Mouse (Mus musculus): ENCODE data around the gene Mttp. TPM values are rescaled to one million over a fixed set of nuclear protein-coding genes. Genes with fewer than 3 reads are reported as not detected.

The Mttp gene
- polyA plus RNA-seq, 1 experiment from 2014 or later = 6.2 TPM

DNA sequence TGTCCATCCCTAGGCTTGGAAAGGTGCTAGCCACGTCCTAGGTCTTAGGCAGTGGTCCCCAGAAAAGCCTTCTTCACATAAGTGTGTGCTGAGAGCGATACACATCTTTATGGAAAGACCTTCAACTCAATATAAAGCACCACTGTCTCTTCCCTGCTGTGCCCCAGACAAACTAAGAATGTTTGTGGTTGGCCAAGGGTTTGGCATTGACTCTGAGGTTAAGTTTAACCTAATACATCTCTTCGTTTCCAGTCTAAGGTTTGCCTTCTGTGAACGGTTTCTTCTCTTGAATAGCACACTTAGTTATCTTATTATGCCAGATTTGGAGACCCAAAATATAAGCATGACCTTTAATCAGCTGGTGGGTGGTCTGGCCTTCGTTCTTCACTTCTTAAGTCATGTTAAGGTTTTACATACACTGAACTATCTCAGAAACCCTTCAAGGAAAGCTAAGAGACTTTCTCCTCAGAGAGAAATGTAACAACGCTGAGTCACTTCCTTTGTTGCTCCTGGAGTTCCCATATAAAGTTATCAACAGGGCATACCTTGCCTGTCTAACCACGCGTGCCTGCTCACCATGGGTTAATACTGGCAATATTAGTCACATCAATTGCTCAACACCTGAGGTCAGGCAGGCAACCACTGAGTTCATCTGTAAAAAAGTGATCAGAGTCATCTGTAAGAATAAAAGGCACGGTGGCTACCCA lies 83.4 kb downstream of the Mttp start:
- Histone ChIP-seq H3K27ac (no peak overlapping the region), H3K36me3 (no peaks in the 10 kb centered on the region), H3K27me3 (no peaks in the 10 kb centered on the region), H3K9ac (no peak overlapping the region), H3K9me3 (no peaks in the 10 kb centered on the region), H3K4me3 (no peak overlapping the region), H3K4me2 (no peak overlapping the region), H3K4me1 (peaks cover 22% of the 10 kb centered on the region)
- WGBS = 78% methylated on average over 9 of the region's 9 CpGs
- no peak for ATAC-seq (ENCODE audit: insufficient number of reproducible peaks, low FRiP score, low TSS enrichment, low read depth)

DNA sequence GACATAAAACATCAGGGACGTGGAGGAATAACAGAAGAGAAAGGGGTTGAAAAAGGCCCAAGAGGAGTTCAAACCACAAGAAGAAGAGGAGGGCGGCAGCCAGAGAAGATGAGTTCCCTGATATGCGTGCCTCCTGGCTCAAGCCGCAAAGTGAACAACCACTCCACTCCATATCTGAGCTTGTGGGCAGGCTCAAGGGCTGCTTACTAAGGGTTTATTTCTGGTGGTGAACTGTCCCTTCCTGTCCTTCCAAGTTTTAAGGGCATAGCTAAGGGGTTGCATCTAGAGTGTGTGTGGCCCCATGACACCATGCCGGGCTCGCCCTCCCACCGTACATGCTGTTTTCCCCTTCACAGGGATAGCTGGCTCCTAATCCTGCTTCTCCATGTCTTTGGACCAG lies 84.3 kb downstream of the Mttp start:
- Histone ChIP-seq H3K9me3 (no peaks in the 10 kb centered on the region), H3K4me2 (no peak overlapping the region), H3K36me3 (no peaks in the 10 kb centered on the region), H3K27ac (no peak overlapping the region), H3K27me3 (no peaks in the 10 kb centered on the region), H3K9ac (no peak overlapping the region), H3K4me1 (peaks cover 17% of the 10 kb centered on the region), H3K4me3 (no peak overlapping the region)
- WGBS = 87% methylated on average over 7 of the region's 7 CpGs
- no peak for ATAC-seq (ENCODE audit: insufficient number of reproducible peaks, low FRiP score, low TSS enrichment, low read depth)

DNA sequence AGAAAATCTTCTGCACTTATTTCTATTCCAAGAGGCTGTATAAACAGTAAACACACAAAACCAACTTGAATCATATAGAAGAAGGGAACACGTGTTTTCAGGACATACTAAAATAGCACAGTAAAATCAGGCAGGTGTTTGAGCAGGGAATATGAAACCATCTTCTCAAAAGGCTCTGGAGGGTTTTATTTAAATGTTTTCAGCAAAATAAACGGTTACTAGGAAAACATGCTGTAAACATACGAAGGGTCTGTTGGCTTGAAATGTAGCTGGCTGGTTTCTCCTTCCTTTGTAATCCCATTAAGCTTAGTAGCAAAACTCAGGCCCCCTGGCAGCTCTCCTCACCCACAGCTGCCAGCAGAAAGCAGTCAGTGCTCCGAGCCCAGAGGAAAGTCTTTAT lies 86.5 kb downstream of the Mttp start:
- no peaks in the 10 kb centered on the region for H3K36me3 ChIP-seq
- ATAC-seq (ENCODE audit: insufficient number of reproducible peaks, low FRiP score, low TSS enrichment, low read depth) = no peak
- no peak overlapping the region for H3K4me2 ChIP-seq
- no peak overlapping the region for H3K9ac ChIP-seq
- H3K4me1 ChIP-seq = peaks cover 8% of the 10 kb centered on the region
- no peaks in the 10 kb centered on the region for H3K27me3 ChIP-seq
- no peak overlapping the region for H3K27ac ChIP-seq
- H3K4me3 ChIP-seq = no peak overlapping the region
- H3K9me3 ChIP-seq = no peaks in the 10 kb centered on the region
- 30% methylated on average over 4 of the region's 4 CpGs for WGBS

DNA sequence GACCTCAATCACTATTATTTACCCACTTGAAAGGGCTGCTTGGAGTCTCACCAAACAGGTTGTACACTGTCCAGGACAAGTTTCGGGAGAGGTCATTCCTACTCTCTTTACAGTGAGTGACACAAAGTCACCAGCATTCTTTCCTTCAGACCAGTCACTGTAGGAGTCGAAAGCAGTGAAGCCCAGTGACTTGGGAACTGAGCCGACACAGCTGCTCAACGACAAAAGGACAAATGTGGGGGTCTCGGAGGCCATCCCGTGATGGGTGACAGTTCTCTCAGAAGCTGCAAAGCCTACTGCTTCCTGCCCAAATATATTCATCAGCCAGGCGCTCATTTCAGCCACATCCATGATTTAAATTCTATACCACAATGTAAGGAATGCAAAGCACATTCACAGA lies 87.8 kb downstream of the Mttp start:
- Histone ChIP-seq H3K36me3 (no peaks in the 10 kb centered on the region), H3K27me3 (no peaks in the 10 kb centered on the region), H3K9me3 (no peaks in the 10 kb centered on the region), H3K4me2 (no peak overlapping the region), H3K4me1 (peaks cover 9% of the 10 kb centered on the region), H3K9ac (no peak overlapping the region), H3K4me3 (no peak overlapping the region), H3K27ac (no peak overlapping the region)
- WGBS = 69% methylated on average over 7 of the region's 7 CpGs
- ATAC-seq (ENCODE audit: insufficient number of reproducible peaks, low FRiP score, low TSS enrichment, low read depth) = no peak

DNA sequence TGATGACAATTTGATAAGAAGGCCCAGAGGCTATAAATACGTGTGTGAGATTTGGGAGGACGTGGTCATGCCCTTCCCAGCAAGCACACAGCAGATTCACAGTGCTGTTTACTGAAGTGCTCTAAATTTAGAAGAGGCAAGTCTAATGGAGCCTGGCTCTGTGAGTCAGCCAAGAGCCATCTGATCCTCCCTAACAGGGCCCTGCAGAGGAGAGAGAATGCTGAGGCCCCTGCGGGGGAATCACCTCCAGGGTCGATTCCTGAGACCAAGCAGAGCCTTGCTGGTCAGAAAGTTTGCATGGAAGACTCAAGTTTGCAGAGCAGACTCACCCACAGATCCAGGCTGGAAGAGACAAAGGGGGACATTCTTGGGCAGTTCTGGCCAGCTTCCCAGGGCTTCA lies 90.8 kb downstream of the Mttp start:
- peak overlapping the region; percentile 51; the same call in 1 of the 2 replicates for H3K27ac ChIP-seq
- H3K27me3 ChIP-seq = no peaks in the 10 kb centered on the region
- ATAC-seq (ENCODE audit: insufficient number of reproducible peaks, low FRiP score, low TSS enrichment, low read depth) = no peak
- no peak overlapping the region for H3K9ac ChIP-seq
- H3K4me2 ChIP-seq = no peak overlapping the region
- H3K36me3 ChIP-seq = no peaks in the 10 kb centered on the region
- H3K4me3 ChIP-seq = no peak overlapping the region
- no peaks in the 10 kb centered on the region for H3K9me3 ChIP-seq
- H3K4me1 ChIP-seq = peaks cover 9% of the 10 kb centered on the region
- 15% methylated on average over 4 of the region's 4 CpGs for WGBS

DNA sequence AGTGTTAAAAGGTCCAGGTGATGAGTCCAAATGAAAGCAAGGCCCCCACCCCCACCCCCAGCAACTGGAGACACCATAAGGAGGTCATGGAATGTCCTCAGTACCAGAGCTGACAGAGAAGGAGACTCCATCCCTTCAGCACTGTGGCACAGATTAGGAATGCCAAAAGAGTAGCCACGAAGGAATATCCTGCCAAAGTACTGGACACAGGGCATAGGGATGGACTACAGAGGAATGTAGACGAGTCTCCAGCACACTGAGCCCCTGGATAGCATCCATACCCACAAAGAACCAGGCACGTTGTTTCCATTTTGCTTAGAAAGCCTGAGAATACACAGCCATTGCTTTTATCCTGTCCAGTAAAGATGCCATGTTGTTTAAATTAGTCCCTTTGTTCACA lies 93.3 kb downstream of the Mttp start:
- no peaks in the 10 kb centered on the region for H3K27me3 ChIP-seq
- peaks cover 9% of the 10 kb centered on the region for H3K4me1 ChIP-seq
- 66% methylated on average over 3 of the region's 3 CpGs for WGBS
- H3K27ac ChIP-seq = no peak overlapping the region
- H3K4me2 ChIP-seq = no peak overlapping the region
- no peaks in the 10 kb centered on the region for H3K9me3 ChIP-seq
- no peak overlapping the region for H3K9ac ChIP-seq
- no peak for ATAC-seq (ENCODE audit: insufficient number of reproducible peaks, low FRiP score, low TSS enrichment, low read depth)
- no peak overlapping the region for H3K4me3 ChIP-seq
- no peaks in the 10 kb centered on the region for H3K36me3 ChIP-seq

DNA sequence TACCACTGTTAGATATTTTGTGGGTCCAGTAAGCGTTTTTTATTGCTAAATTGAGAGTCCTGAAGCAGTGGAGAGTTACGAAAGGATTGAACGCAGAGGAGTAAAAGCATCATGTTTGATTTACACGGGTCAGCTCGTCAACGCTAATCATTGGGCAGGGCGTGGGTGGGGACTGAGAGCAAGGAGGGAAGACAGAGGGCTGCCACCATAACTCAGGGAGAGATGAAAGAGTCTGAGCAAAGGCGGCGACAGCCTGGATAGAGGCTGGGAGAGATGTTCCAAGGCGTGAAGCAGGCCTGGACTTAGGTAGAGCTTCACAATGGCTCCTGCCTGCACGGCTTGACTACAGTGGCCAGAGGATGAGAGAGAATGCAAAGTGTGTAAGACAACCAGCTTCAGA lies 94.0 kb downstream of the Mttp start:
- Histone ChIP-seq H3K27ac (no peak overlapping the region), H3K4me1 (peaks cover 9% of the 10 kb centered on the region), H3K4me3 (no peak overlapping the region), H3K9me3 (no peaks in the 10 kb centered on the region), H3K36me3 (no peaks in the 10 kb centered on the region), H3K9ac (no peak overlapping the region), H3K27me3 (no peaks in the 10 kb centered on the region), H3K4me2 (no peak overlapping the region)
- WGBS = 29% methylated on average over 11 of the region's 11 CpGs
- ATAC-seq (ENCODE audit: insufficient number of reproducible peaks, low FRiP score, low TSS enrichment, low read depth) = no peak

DNA sequence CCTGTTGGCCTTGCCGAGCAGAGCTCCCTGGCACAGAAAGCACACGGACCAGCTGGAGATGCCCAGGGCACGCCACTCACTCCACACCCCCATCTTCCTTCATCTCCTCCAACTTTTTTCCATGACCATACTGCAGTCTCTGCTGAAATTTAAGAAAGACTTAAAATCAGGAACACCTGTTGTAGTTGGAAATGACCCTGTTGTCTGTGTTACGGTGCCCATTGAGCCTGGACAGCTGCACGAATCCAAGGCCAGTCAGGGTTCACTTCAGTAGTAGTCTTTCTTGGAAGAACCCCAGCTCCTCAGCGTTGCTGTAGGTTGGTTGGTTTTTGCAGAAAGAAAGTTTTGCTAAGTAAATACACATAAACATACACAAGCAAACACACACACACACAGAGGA lies 95.2 kb downstream of the Mttp start:
- WGBS = 73% methylated on average over 6 of the region's 6 CpGs
- Histone ChIP-seq H3K9ac (no peak overlapping the region), H3K4me2 (no peak overlapping the region), H3K4me1 (peaks cover 9% of the 10 kb centered on the region), H3K27ac (no peak overlapping the region), H3K4me3 (no peak overlapping the region), H3K9me3 (no peaks in the 10 kb centered on the region), H3K27me3 (no peaks in the 10 kb centered on the region), H3K36me3 (no peaks in the 10 kb centered on the region)
- peak; percentile 48; the same call in 1 of the 2 replicates for ATAC-seq (ENCODE audit: insufficient number of reproducible peaks, low FRiP score, low TSS enrichment, low read depth)

DNA sequence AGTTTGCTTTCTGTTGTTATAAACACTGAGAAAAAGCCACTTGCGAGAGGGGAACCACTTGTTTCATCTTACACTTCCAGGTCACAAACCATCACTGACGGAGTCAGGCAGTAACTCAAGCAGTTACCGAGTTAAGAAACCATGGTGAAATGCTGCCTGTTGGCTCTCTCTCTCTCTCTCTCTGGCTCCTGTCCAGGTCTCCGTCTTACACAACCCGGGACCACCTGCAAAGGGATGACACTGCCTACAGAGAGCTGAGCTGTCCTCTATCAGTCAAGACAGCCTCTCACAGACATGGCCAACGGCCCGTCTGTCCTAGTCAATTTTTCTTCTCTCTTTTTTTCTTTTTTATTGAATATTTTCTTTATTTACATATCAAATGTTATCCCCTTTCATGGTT lies 101.5 kb downstream of the Mttp start:
- H3K27me3 ChIP-seq = no peaks in the 10 kb centered on the region
- no peak overlapping the region for H3K9ac ChIP-seq
- ATAC-seq (ENCODE audit: insufficient number of reproducible peaks, low FRiP score, low TSS enrichment, low read depth) = no peak
- no peak overlapping the region for H3K4me3 ChIP-seq
- H3K4me2 ChIP-seq = no peak overlapping the region
- H3K36me3 ChIP-seq = no peaks in the 10 kb centered on the region
- no peaks in the 10 kb centered on the region for H3K4me1 ChIP-seq
- WGBS = 65% methylated on average over 7 of the region's 7 CpGs
- no peaks in the 10 kb centered on the region for H3K9me3 ChIP-seq
- H3K27ac ChIP-seq = no peak overlapping the region

DNA sequence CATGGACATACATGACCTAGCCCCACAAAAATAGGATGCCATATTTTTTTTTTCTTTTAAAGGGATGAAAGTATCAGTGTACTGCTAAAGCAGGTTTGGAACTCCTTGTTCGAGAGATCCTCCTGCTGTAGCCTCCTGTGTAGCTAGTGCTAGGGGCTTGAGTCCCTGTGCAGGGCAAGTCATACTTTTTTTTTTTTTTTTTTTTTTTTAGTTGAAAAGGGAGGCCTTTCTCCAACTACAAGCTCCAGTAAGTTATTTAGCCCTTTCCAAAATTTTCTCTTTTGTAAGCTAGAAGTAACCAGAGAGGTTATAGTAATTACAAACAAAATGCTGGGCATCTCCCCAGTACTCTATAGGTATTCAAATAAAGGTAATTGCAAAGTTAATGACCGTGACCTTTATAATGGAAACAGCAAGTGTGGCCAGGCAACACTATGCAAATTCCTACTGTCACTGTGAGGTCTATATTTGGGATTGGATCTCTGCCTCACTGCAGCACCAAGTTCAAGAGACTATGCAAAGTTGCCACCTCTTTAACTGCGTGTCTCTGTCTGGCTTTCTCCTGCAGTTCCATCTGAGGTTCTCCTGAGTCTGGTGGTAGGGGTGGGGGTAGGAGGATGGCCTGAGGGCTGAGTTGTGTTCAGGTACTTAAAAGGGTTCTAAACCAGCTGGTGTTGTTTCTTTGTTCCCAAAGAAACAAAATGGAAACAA lies 103.0 kb downstream of the Mttp start:
- WGBS = 57% methylated on average over 3 of the region's 3 CpGs
- Histone ChIP-seq H3K4me1 (no peaks in the 10 kb centered on the region), H3K9me3 (no peaks in the 10 kb centered on the region), H3K27ac (no peak overlapping the region), H3K4me2 (no peak overlapping the region), H3K36me3 (no peaks in the 10 kb centered on the region), H3K27me3 (no peaks in the 10 kb centered on the region), H3K9ac (no peak overlapping the region), H3K4me3 (no peak overlapping the region)
- ATAC-seq (ENCODE audit: insufficient number of reproducible peaks, low FRiP score, low TSS enrichment, low read depth) = no peak

DNA sequence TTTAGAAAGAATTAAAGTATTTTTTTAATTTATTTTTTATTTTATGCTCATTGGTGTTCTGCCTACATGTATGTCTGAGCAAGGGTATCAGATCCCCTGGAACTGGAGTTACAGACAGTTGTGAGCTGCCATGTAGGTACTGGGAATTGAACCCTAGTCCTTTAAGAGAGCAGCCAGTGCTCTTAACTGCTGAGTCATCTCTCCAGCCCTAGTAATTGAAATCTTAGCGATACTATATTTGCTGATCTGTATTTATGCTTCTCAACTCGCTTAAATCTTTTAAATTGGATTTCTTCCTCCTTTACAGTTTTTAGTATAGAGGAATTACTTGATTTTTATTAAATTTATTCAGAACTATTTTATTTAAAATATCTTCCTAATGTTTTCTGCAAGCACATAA lies 103.8 kb downstream of the Mttp start:
- Histone ChIP-seq H3K9me3 (no peaks in the 10 kb centered on the region), H3K4me2 (no peak overlapping the region), H3K27me3 (no peaks in the 10 kb centered on the region), H3K27ac (no peak overlapping the region), H3K9ac (no peak overlapping the region), H3K4me1 (no peaks in the 10 kb centered on the region), H3K4me3 (no peak overlapping the region), H3K36me3 (no peaks in the 10 kb centered on the region)
- no peak for ATAC-seq (ENCODE audit: insufficient number of reproducible peaks, low FRiP score, low TSS enrichment, low read depth)
- WGBS = 73% methylated on average over 2 of the region's 2 CpGs
